Mouse (Mus musculus): ENCODE measurements around the gene Serinc3. TPM values are rescaled to one million over a fixed set of nuclear protein-coding genes. Genes with fewer than 3 reads are reported as not detected.

Serinc3 gene
- polyA plus RNA-seq, 1 experiment from 2014 or later = 71.5 TPM

GRCm38 (mm10) chr2:163580069-163580945 lies 64.6 kb downstream of the Serinc3 start:
- Histone ChIP-seq H3K4me1 (replicated peaks; ENCODE audit: control insufficient read depth, insufficient read depth, low read length) (peaks cover 2% of the 10 kb centered on the region; the same call in 1 of the 2 replicates), H3K9me3 (ENCODE audit: control insufficient read depth, low read length) (no peaks in the 10 kb centered on the region), H3K4me3 (ENCODE audit: low read length) (no peak overlapping the region), H3K9ac (ENCODE audit: low read length) (no peak overlapping the region), H3K27ac (ENCODE audit: low read length) (no peak overlapping the region), H3K36me3 (ENCODE audit: control insufficient read depth, insufficient read depth, low read length) (no peaks in the 10 kb centered on the region), H3K27me3 (ENCODE audit: control insufficient read depth, insufficient read depth, low read depth, low read length) (no peaks in the 10 kb centered on the region), H3K4me2 (ENCODE audit: low read depth, low read length) (no peak overlapping the region)
- 71% methylated on average over 13 of the region's 13 CpGs for WGBS
- ATAC-seq (ENCODE audit: low read depth) = no peak

- Histone ChIP-seq H3K9me3 (ENCODE audit: control insufficient read depth, low read length) (no peaks in the 10 kb centered on the region), H3K27ac (ENCODE audit: low read length) (no peak overlapping the region), H3K27me3 (ENCODE audit: control insufficient read depth, insufficient read depth, low read depth, low read length) (no peaks in the 10 kb centered on the region), H3K4me3 (ENCODE audit: low read length) (no peak overlapping the region), H3K4me1 (replicated peaks; ENCODE audit: control insufficient read depth, insufficient read depth, low read length) (no peaks in the 10 kb centered on the region), H3K4me2 (ENCODE audit: low read depth, low read length) (no peak overlapping the region), H3K9ac (ENCODE audit: low read length) (no peak overlapping the region), H3K36me3 (ENCODE audit: control insufficient read depth, insufficient read depth, low read length) (no peaks in the 10 kb centered on the region)
- 83% methylated on average over 2 of the region's 2 CpGs for WGBS
- no peak for ATAC-seq (ENCODE audit: low read depth)
These were observed 66.9 kb downstream of the Serinc3 start for GRCm38 (mm10) chr2:163577986-163578385.

GRCm38 (mm10) chr2:163575248-163575647 lies 69.7 kb downstream of the Serinc3 start:
- WGBS = 39% methylated on average over 11 of the region's 11 CpGs
- Histone ChIP-seq H3K27me3 (ENCODE audit: control insufficient read depth, insufficient read depth, low read depth, low read length) (no peaks in the 10 kb centered on the region), H3K36me3 (ENCODE audit: control insufficient read depth, insufficient read depth, low read length) (no peaks in the 10 kb centered on the region), H3K27ac (ENCODE audit: low read length) (no peak overlapping the region), H3K9ac (ENCODE audit: low read length) (no peak overlapping the region), H3K4me3 (ENCODE audit: low read length) (no peak overlapping the region), H3K4me1 (replicated peaks; ENCODE audit: control insufficient read depth, insufficient read depth, low read length) (no peaks in the 10 kb centered on the region), H3K9me3 (ENCODE audit: control insufficient read depth, low read length) (no peaks in the 10 kb centered on the region), H3K4me2 (ENCODE audit: low read depth, low read length) (peak overlapping the region; percentile 28; the same call in 1 of the 2 replicates)
- no peak for ATAC-seq (ENCODE audit: low read depth)

GRCm38 (mm10) chr2:163574321-163574720 lies 70.6 kb downstream of the Serinc3 start:
- no peak overlapping the region for H3K27ac ChIP-seq (ENCODE audit: low read length)
- H3K9me3 ChIP-seq (ENCODE audit: control insufficient read depth, low read length) = no peaks in the 10 kb centered on the region
- no peak overlapping the region for H3K4me2 ChIP-seq (ENCODE audit: low read depth, low read length)
- H3K4me3 ChIP-seq (ENCODE audit: low read length) = no peak overlapping the region
- WGBS = 75% methylated on average over 3 of the region's 3 CpGs
- H3K36me3 ChIP-seq (ENCODE audit: control insufficient read depth, insufficient read depth, low read length) = no peaks in the 10 kb centered on the region
- no peaks in the 10 kb centered on the region for H3K27me3 ChIP-seq (ENCODE audit: control insufficient read depth, insufficient read depth, low read depth, low read length)
- no peak for ATAC-seq (ENCODE audit: low read depth)
- H3K4me1 ChIP-seq (replicated peaks; ENCODE audit: control insufficient read depth, insufficient read depth, low read length) = no peaks in the 10 kb centered on the region
- H3K9ac ChIP-seq (ENCODE audit: low read length) = no peak overlapping the region

Other genes with a start within 250 kb of the Serinc3 start
- gene Jph2, start 247.1 kb downstream of the Serinc3 start, polyA plus RNA-seq (2015; fragmentation: Nextera tagmentation; extraction: Ambion mirVana) = 4.4 and 4.8 TPM in 2 replicates
- gene Oser1, start 220.4 kb downstream of the Serinc3 start, polyA plus RNA-seq (2015; fragmentation: Nextera tagmentation; extraction: Ambion mirVana) = 83.2 and 89.9 TPM in 2 replicates
- 0.89 and 0.92 TPM in 2 replicates for gene Gdap1l1, start 206.7 kb downstream of the Serinc3 start, polyA plus RNA-seq (2015; fragmentation: Nextera tagmentation; extraction: Ambion mirVana)
- gene Fitm2, start 172.5 kb downstream of the Serinc3 start, polyA plus RNA-seq (2015; fragmentation: Nextera tagmentation; extraction: Ambion mirVana) = 9.5 and 9.9 TPM in 2 replicates
- not detected in 2 replicates for gene R3hdml, start 152.8 kb downstream of the Serinc3 start, polyA plus RNA-seq (2015; fragmentation: Nextera tagmentation; extraction: Ambion mirVana)
- gene Hnf4a, start 138.3 kb downstream of the Serinc3 start, polyA plus RNA-seq (2015; fragmentation: Nextera tagmentation; extraction: Ambion mirVana) = 0.34 TPM in 1 of 2 replicates, not detected in the other
- 29.5 and 31.2 TPM in 2 replicates for gene Ttpal, start 42.8 kb downstream of the Serinc3 start, polyA plus RNA-seq (2015; fragmentation: Nextera tagmentation; extraction: Ambion mirVana)
- gene Pkig, start 13.3 kb upstream of the Serinc3 start, polyA plus RNA-seq (2015; fragmentation: Nextera tagmentation; extraction: Ambion mirVana) = 133 and 134 TPM in 2 replicates
- gene Ada, start 105.1 kb upstream of the Serinc3 start, polyA plus RNA-seq (2015; fragmentation: Nextera tagmentation; extraction: Ambion mirVana) = 8.2 and 9.4 TPM in 2 replicates
- gene Ccn5, start 175.7 kb upstream of the Serinc3 start, polyA plus RNA-seq (2015; fragmentation: Nextera tagmentation; extraction: Ambion mirVana) = 2.4 and 4.1 TPM in 2 replicates
- not detected in 2 replicates for gene Kcnk15, start 208.5 kb upstream of the Serinc3 start, polyA plus RNA-seq (2015; fragmentation: Nextera tagmentation; extraction: Ambion mirVana)